Mouse (Mus musculus): ENCODE data around the gene Parp9.
"Not testable (repeated sequence)": the region's sequence is repeated elsewhere in the genome, so short reads cannot be mapped to it uniquely, and the experiment has no call there.

The Parp9 gene

GRCm38 (mm10) chr16:35923546-35924198 is 14.6 kb upstream of the Parp9 start:
- no peak for DNase-seq (ENCODE audit: low read depth in 2 of 2, low spot score in 2 of 2)

- no peak for DNase-seq (ENCODE audit: low read depth in 2 of 2, low spot score in 2 of 2)
Measured at GRCm38 (mm10) chr16:35924341-35924740, 13.9 kb upstream of the Parp9 start.

- DNase-seq (ENCODE audit: low read depth in 2 of 2, low spot score in 2 of 2) = no peak
Measured at GRCm38 (mm10) chr16:35932179-35933055, 5.9 kb upstream of the Parp9 start.

- no peak for DNase-seq (ENCODE audit: low read depth in 2 of 2, low spot score in 2 of 2)
Measured at GRCm38 (mm10) chr16:35933181-35933580, 5.1 kb upstream of the Parp9 start.

- peak in 1 of 2 experiments; percentile 10 for DNase-seq (ENCODE audit: low read depth in 2 of 2, low spot score in 2 of 2)
Measured at GRCm38 (mm10) chr16:35939261-35939660, 991 bp downstream of the Parp9 start.

- DNase-seq (ENCODE audit: low read depth in 2 of 2, low spot score in 2 of 2) = peak; percentile 85 to 87
Measured at GRCm38 (mm10) chr16:35939690-35940089, 1.4 kb downstream of the Parp9 start.

GRCm38 (mm10) chr16:35941382-35941781 is 3.1 kb downstream of the Parp9 start:
- DNase-seq (ENCODE audit: low read depth in 2 of 2, low spot score in 2 of 2) = peak; percentile 35 to 48

- no peak for DNase-seq (ENCODE audit: low read depth in 2 of 2, low spot score in 2 of 2)
Measured at GRCm38 (mm10) chr16:35949264-35949663, 11.0 kb downstream of the Parp9 start.

GRCm38 (mm10) chr16:35951216-35951615 is 12.9 kb downstream of the Parp9 start:
- no peak for DNase-seq (ENCODE audit: low read depth in 2 of 2, low spot score in 2 of 2)

- DNase-seq (ENCODE audit: low read depth in 2 of 2, low spot score in 2 of 2) = no peak
Measured at GRCm38 (mm10) chr16:35952628-35953130, 14.4 kb downstream of the Parp9 start.

GRCm38 (mm10) chr16:35965991-35966390 is 27.7 kb downstream of the Parp9 start:
- DNase-seq (ENCODE audit: low read depth in 2 of 2, low spot score in 2 of 2) = not testable (repeated sequence)

GRCm38 (mm10) chr16:35966411-35967115 is 28.3 kb downstream of the Parp9 start:
- DNase-seq (ENCODE audit: low read depth in 2 of 2, low spot score in 2 of 2) = no peak

- DNase-seq (ENCODE audit: low read depth in 2 of 2, low spot score in 2 of 2) = no peak
Measured at GRCm38 (mm10) chr16:35967319-35967718, 29.0 kb downstream of the Parp9 start.

GRCm38 (mm10) chr16:35968149-35968548 is 29.9 kb downstream of the Parp9 start:
- no peak for DNase-seq (ENCODE audit: low read depth in 2 of 2, low spot score in 2 of 2)

GRCm38 (mm10) chr16:35974021-35974420 is 35.8 kb downstream of the Parp9 start:
- no peak for DNase-seq (ENCODE audit: low read depth in 2 of 2, low spot score in 2 of 2)

GRCm38 (mm10) chr16:35978450-35978849 is 40.2 kb downstream of the Parp9 start, which contains the start of gene Kpna1:
TSS of gene Kpna1 (plus strand) at chr16:35978750.
- DNase-seq (ENCODE audit: low read depth in 2 of 2, low spot score in 2 of 2) = not testable (repeated sequence)

- DNase-seq (ENCODE audit: low read depth in 2 of 2, low spot score in 2 of 2) = peak; percentile 100
Measured at GRCm38 (mm10) chr16:35981363-35981821, 43.1 kb downstream of the Parp9 start.

GRCm38 (mm10) chr16:35982506-35982901 is 44.2 kb downstream of the Parp9 start:
- DNase-seq (ENCODE audit: low read depth in 2 of 2, low spot score in 2 of 2) = peak in 1 of 2 experiments; percentile 6

GRCm38 (mm10) chr16:35982902-35983516 is 44.7 kb downstream of the Parp9 start:
- peak; percentile 87 to 89 for DNase-seq (ENCODE audit: low read depth in 2 of 2, low spot score in 2 of 2)

GRCm38 (mm10) chr16:35983517-35984101 is 45.3 kb downstream of the Parp9 start:
- peak; percentile 77 to 79 for DNase-seq (ENCODE audit: low read depth in 2 of 2, low spot score in 2 of 2)
